Mouse (Mus musculus) ovary, postnatal 36 days (tissue): ENCODE data around the gene Ing4.
A peak's percentile ranks its signal among the peaks of the same experiment; 100 is the strongest.

ENCODE experiments used
- DNase-seq: peaks from one replicate; pipeline ENCODE4 v3.0.0; 2022; ENCODE audit warnings: low spot score, mixed read lengths

The Ing4 gene

GRCm38 (mm10) chr6:125094843-125095242 lies 55.3 kb downstream of the Ing4 start:
- no peak for DNase-seq

GRCm38 (mm10) chr6:125095391-125096278 lies 56.1 kb downstream of the Ing4 start, which contains the start of gene Chd4:
Chd4 (plus strand) TSS chr6:125095981.
- DNase-seq = peak; percentile 94

- DNase-seq = no peak
Measured at GRCm38 (mm10) chr6:125096279-125096596, 56.7 kb downstream of the Ing4 start.

GRCm38 (mm10) chr6:125096597-125097345 lies 57.2 kb downstream of the Ing4 start:
- DNase-seq = peak; percentile 63

GRCm38 (mm10) chr6:125097346-125097689 lies 57.8 kb downstream of the Ing4 start:
- DNase-seq = no peak

GRCm38 (mm10) chr6:125097951-125098350 lies 58.4 kb downstream of the Ing4 start:
- DNase-seq = no peak

GRCm38 (mm10) chr6:125098513-125098912 lies 59.0 kb downstream of the Ing4 start:
- no peak for DNase-seq
